Mouse (Mus musculus): ENCODE results near the gene Slc4a2.

DNA sequence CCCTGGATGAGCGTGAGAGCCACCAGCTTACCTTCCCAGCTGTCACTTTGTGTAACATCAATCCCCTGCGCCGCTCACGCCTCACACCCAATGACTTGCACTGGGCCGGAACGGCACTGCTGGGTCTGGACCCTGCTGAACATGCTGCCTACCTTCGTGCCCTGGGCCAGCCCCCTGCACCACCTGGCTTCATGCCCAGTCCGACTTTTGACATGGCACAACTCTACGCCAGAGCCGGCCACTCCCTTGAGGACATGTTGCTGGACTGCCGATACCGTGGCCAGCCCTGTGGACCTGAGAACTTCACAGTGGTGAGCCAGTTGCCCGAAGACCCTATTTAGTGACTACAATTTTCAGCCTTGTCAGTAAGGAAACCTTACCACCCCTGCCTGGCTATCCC is 9.7 kb upstream of the Slc4a2 start:
- TF ChIP-seq CTCF (IDR thresholded peaks at IDR 0.05; ENCODE audit: control insufficient read depth, insufficient read depth, low read length) (no peak), POLR2A (IDR thresholded peaks at IDR 0.05; ENCODE audit: borderline replicate concordance, control insufficient read depth, low read depth, low read length) (no peak)

All from bone marrow, adult 2 months (tissue).